Mouse (Mus musculus) thymus, postnatal 14 days (tissue): ENCODE measurements around the gene Pced1a.

Experiments
- DNase-seq: peaks from one replicate; pipeline ENCODE4 v3.0.0; 2021

Pced1a gene

GRCm38 (mm10) chr2:130424126-130424853 lies at the start of gene Pced1a, which contains the start of gene Vps16:
Gene Pced1a, minus strand, starts transcription at chr2:130424701.
Gene Vps16, plus strand, starts transcription at chr2:130424339.
- peak; percentile 93 for DNase-seq

- no peak for DNase-seq
Measured at GRCm38 (mm10) chr2:130472908-130473510, 48.5 kb upstream of the Pced1a start.

- no peak for DNase-seq
Measured at GRCm38 (mm10) chr2:130469935-130470334, 45.4 kb upstream of the Pced1a start.

- no peak for DNase-seq
Measured at GRCm38 (mm10) chr2:130469366-130469765, 44.9 kb upstream of the Pced1a start.

GRCm38 (mm10) chr2:130466438-130466837 lies 41.9 kb upstream of the Pced1a start:
- DNase-seq: no peak

GRCm38 (mm10) chr2:130461287-130462071 lies 37.0 kb upstream of the Pced1a start:
- DNase-seq: no peak

GRCm38 (mm10) chr2:130459576-130459975 lies 35.1 kb upstream of the Pced1a start:
- no peak for DNase-seq

- no peak for DNase-seq
Measured at GRCm38 (mm10) chr2:130457871-130458270, 33.4 kb upstream of the Pced1a start.

GRCm38 (mm10) chr2:130454748-130455370 lies 30.4 kb upstream of the Pced1a start:
- DNase-seq: no peak

GRCm38 (mm10) chr2:130453421-130453820 lies 28.9 kb upstream of the Pced1a start:
- no peak for DNase-seq

GRCm38 (mm10) chr2:130452266-130452665 lies 27.8 kb upstream of the Pced1a start:
- DNase-seq: no peak

GRCm38 (mm10) chr2:130451727-130452090 lies 27.2 kb upstream of the Pced1a start:
- no peak for DNase-seq

- DNase-seq: no peak
Measured at GRCm38 (mm10) chr2:130451086-130451726, 26.7 kb upstream of the Pced1a start.

- peak; percentile 79 for DNase-seq
Measured at GRCm38 (mm10) chr2:130450434-130450796, 25.9 kb upstream of the Pced1a start.

GRCm38 (mm10) chr2:130449794-130450433 lies 25.4 kb upstream of the Pced1a start, which contains the start of gene Ptpra:
Gene Ptpra, plus strand, starts transcription at chr2:130450278.
- peak; percentile 94 for DNase-seq

- no peak for DNase-seq
Measured at GRCm38 (mm10) chr2:130449021-130449793, 24.7 kb upstream of the Pced1a start.

GRCm38 (mm10) chr2:130448449-130448848 lies 23.9 kb upstream of the Pced1a start:
- DNase-seq: no peak

- no peak for DNase-seq
Measured at GRCm38 (mm10) chr2:130442162-130442561, 17.7 kb upstream of the Pced1a start.

GRCm38 (mm10) chr2:130439840-130440480 lies 15.5 kb upstream of the Pced1a start:
- DNase-seq: no peak

GRCm38 (mm10) chr2:130438861-130439260 lies 14.4 kb upstream of the Pced1a start:
- no peak for DNase-seq

- no peak for DNase-seq
Measured at GRCm38 (mm10) chr2:130436769-130437168, 12.3 kb upstream of the Pced1a start.
